Mouse (Mus musculus): ENCODE measurements around the gene 2900026A02Rik.

- no peak for TF ChIP-seq POLR2A (IDR thresholded peaks at IDR 0.05; ENCODE audit: control insufficient read depth, low read depth, low read length)
- TF ChIP-seq CTCF (IDR thresholded peaks at IDR 0.05; ENCODE audit: control insufficient read depth, insufficient read depth, insufficient replicate concordance, low read depth, low read length), result no peak
These were observed 175.3 kb downstream of the 2900026A02Rik start for GRCm38 (mm10) chr5:113045511-113046273.

All from testis, adult 2 months (tissue).